Mouse (Mus musculus): ENCODE data around the gene Tmem184a.

DNA sequence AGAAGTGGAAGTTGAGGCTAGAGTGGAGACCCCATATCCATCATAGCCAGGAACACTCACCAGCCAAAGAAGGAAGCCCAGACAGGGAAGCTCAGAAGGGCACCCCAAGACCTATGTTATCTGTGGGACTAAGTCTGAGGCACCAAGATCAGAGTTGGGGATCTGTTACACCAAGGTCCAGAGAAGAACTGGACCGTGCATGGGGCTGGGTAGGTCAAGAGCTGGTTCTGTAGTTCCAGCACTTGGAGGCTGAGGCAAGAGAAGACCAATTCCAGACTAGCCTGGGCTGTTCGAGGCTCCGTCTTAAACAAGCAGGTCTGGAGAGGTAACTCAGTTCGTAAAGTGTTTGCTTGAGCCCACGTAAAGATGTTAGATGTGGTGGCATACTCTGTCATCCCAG is 25.6 kb downstream of the Tmem184a start:
- TF ChIP-seq EP300 (optimal IDR thresholded peaks at IDR 0.05) (no peak), CTCF (IDR thresholded peaks at IDR 0.05; ENCODE audit: low read depth) (no peak)
